Mouse (Mus musculus) olfactory bulb, adult 2 months (tissue): Measurements from ENCODE around the gene Chrnb2. TPM values are rescaled to one million over a fixed set of nuclear protein-coding genes. Genes with fewer than 3 reads are reported as not detected.
"Not testable (repeated sequence)": the region's sequence is repeated elsewhere in the genome, so short reads cannot be mapped to it uniquely, and the experiment has no call there.

ENCODE experiments used
- H3K27ac ChIP-seq: fragments of 200-500 bp; 2 replicates; pipeline ENCODE4 v1.5.1; 2012; ENCODE audit warnings: low read depth, low read length; ENCODE audit not compliant: insufficient read depth
- H3K4me1 ChIP-seq: fragments of 200-500 bp; 2 replicates; pipeline ENCODE4 v1.6.1; 2012; ENCODE audit warnings: low read length; ENCODE audit not compliant: control insufficient read depth, insufficient read depth
- H3K4me3 ChIP-seq: fragments of 200-500 bp; 2 replicates; pipeline ENCODE4 v1.5.1; 2012; ENCODE audit warnings: mild to moderate bottlenecking, low read depth, low read length, moderate library complexity; ENCODE audit not compliant: insufficient read depth
- CTCF ChIP-seq: fragments of 200-500 bp; IDR thresholded peaks from 2 replicates; pipeline ENCODE4 v1.5.1; 2012; ENCODE audit warnings: low read depth, mild to moderate bottlenecking, low read length, moderate library complexity; ENCODE audit not compliant: insufficient read depth
- POLR2A ChIP-seq: fragments of 200-500 bp; IDR thresholded peaks from 2 replicates; pipeline ENCODE4 v1.6.1; 2012; ENCODE audit warnings: mild to moderate bottlenecking, low read depth, low read length, moderate library complexity; ENCODE audit not compliant: insufficient read depth
- WGBS: fragments of 180-500 bp; shearing (Covaris S2); methylation state at CpG from one replicate; pipeline ENCODE4 v1.1.7; 2018; 5-methylcytosine and 5-hydroxymethylcytosine counted together
- polyA plus RNA-seq: library from polyadenylated mRNA; stranded (reverse); fragments of >200 nt; gene quantifications from 2 replicates; pipeline ENCODE4 v1.2.4, GENCODE M21; 2012; ENCODE audit warnings: low replicate concordance; ENCODE audit not compliant: missing spikeins, insufficient read depth, insufficient read length

Chrnb2 gene
- polyA plus RNA-seq, 1 experiment, result not detected

DNA sequence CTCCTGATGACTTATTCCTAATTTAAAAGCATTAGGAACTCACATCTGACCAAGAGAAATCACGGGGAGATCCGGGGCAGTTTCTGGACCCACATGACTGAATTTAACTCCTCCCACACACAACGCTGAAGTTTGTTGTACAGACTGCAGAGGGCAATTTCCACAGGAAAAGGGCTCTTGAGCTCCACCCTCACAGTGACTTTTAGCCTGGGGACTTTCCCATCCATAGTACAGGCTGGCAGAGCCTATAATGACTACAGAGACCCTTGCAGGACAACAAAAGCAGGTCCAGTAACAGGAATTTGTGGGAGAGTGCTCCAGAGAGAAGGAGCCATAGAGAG is 37.0 kb upstream of the Chrnb2 start:
- TF ChIP-seq POLR2A, result no peak
- TF ChIP-seq CTCF, result no peak
- H3K27ac ChIP-seq, result no peak overlapping the region
- 26% methylated on average over 3 of the region's 3 CpGs for WGBS
- no peak overlapping the region for H3K4me3 ChIP-seq
- H3K4me1 ChIP-seq, result no peaks in the 10 kb centered on the region

DNA sequence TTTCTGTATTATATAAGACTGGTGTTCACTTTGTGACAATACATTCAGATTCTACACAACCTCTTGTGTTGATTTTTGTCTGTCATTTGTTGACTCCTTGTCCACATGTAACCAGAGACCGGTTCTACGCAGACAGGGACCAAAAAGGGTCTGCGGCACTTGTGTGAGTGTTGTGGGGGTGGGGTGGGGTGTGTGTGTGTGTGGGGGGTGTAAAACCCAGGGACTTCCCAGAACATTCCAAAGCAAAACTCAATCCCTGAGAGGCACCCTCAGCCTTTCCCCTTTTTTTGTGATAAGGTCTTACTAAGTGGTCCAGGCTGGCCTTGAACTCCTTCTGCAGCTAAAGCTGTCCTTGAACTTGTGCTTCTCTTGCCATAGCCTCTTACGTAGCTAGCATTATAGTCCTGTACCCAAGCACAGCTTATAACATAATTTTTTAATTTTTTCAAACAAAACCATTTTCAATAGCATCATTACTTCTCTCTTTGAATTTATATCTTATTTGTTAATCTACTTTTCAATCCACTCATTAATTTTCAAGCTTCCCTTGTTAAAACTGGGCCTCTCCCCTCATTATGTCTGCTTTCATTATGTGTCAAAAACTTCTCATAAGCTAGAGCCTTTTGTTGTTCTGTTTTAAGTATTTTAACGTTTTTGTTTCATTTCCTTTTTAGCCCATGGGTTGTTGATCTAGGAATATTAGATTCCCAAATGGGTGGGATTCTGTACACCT is 36.5 kb upstream of the Chrnb2 start:
- TF ChIP-seq CTCF, result no peak
- no peak for TF ChIP-seq POLR2A
- Histone ChIP-seq H3K4me3 (no peak overlapping the region), H3K4me1 (no peaks in the 10 kb centered on the region), H3K27ac (no peak overlapping the region)
- WGBS, result 79% methylated on average over 5 of the region's 5 CpGs

DNA sequence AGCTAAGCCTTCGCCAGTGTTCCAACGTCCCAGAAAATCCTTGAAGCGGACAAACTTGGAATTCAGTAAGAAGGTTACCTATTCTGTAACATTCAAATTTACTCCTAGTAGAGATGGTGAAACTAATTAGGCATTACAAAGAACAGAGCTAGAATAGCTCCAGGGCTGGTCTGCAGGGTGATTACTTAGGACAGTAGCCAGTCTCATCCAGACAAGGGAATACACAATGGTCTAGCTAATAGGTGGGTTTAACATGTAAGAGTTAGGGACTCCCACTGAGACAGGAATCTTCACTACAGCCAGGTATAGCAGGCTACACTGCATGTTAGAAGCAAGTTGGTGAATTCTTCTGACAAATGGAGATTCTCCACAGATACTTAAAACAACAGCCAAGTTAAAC is 35.6 kb upstream of the Chrnb2 start:
- H3K4me1 ChIP-seq, H3K27ac ChIP-seq, H3K4me3 ChIP-seq: not testable (repeated sequence)
- WGBS, result 61% methylated on average over 3 of the region's 3 CpGs

DNA sequence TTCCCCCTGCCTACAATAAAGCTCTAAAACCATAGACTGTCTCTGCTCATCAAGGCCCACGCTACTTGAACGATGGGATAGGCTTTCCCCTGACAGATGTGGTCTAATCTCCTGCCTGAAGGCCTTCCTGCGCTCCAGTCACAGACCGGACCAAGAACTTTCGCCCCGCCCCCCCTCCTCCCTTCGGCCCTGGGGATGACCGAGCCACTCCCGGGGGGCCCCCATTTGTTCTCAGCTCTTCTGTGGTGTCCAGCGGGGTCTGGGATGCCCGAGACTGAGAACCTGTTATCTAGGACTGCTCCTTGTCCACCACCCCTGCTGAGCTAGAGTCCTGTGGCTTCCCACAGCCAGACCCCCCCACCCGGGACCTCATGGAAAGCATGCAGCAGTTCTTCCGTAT is 35.0 kb upstream of the Chrnb2 start:
- no peak overlapping the region for H3K27ac ChIP-seq
- H3K4me1 ChIP-seq, result no peaks in the 10 kb centered on the region
- TF ChIP-seq POLR2A (no peak), CTCF (no peak)
- WGBS, result 20% methylated on average over 13 of the region's 13 CpGs
- H3K4me3 ChIP-seq, result no peak overlapping the region

DNA sequence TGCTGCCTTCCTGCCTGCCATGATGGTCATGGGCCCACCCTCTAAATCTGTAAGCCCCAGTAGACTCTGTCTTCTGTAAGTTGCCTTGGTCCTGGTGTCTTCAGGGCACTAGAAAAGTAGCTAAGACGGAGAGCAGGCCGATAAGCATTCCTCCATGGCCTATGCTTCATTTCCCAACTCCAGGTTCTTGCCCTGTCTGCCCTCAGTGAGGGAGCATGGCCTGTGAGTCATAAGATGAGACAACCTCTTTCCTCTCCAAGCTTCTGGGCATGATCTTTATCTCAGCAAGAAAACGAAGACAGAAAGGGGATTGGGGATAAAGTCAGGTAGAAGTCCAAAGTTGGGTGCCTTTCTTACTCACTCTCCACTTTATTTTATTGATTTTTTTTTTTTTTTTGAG is 34.1 kb upstream of the Chrnb2 start:
- H3K27ac ChIP-seq, result no peak overlapping the region
- WGBS, result 91% methylated on average over 3 of the region's 3 CpGs
- no peak overlapping the region for H3K4me3 ChIP-seq
- TF ChIP-seq CTCF, result no peak
- no peak for TF ChIP-seq POLR2A
- H3K4me1 ChIP-seq, result no peaks in the 10 kb centered on the region

DNA sequence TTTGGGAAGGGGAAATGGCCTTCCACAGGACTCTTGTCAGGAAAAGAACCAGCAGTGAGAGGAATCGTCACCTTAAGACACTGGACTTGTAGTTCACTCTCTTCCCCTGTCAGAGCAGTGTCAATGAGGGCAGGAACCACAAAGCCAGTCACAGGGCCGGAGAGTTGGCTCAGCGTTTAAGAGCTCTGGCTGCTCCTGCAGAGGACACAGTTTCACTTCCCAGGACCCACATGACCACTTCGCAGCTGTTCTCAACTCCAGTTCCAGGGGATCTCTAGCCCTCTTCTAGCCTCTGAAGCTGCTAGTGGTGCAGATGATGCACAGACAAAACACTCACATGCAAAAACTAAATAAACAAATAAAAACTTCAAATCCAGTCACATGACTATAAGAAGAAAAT is 31.9 kb upstream of the Chrnb2 start:
- TF ChIP-seq POLR2A (no peak), CTCF (no peak)
- H3K4me3 ChIP-seq, result no peak overlapping the region
- no peaks in the 10 kb centered on the region for H3K4me1 ChIP-seq
- WGBS, result 46% methylated on average over 4 of the region's 4 CpGs
- H3K27ac ChIP-seq, result no peak overlapping the region

DNA sequence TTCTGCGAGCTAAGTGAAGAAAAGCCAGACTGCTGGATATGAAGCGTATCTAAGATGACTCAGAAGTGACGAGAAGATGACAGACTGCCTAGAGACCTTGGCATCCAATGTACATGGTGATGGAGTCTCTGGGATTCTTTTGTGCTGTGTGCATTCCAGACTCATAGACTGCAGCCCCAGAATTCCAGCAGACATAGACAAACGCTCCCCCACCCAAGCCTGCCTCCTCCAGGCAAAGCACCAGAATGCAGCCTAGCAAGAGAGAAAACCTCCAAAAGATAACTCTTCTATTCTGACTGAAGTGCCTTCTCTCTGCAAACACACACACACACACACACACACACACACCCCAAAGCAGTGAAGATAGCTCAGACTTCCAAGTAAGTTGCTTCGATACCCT is 31.3 kb upstream of the Chrnb2 start:
- TF ChIP-seq POLR2A, result no peak
- no peak for TF ChIP-seq CTCF
- H3K27ac ChIP-seq, result no peak overlapping the region
- H3K4me3 ChIP-seq, result no peak overlapping the region
- no peaks in the 10 kb centered on the region for H3K4me1 ChIP-seq
- WGBS, result 73% methylated on average over 5 of the region's 5 CpGs

DNA sequence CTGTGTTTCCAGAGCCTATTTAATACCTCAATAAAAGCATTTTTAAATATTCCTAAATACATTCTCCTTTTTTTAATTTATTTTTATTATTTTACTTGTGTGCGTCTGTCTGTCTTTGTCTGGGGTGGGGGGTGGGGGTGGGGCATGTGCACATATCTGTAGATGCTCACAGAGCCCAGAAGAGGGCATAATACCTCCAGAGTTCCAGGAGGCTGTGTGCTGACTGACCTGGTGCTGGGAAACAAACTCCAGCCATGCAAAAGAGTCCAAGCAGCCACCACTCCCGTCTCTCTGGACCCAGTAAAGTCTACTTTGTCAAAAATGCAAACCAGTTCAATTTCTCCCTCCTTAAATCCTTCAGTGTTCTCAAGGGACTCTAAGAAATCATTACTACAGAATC is 30.2 kb upstream of the Chrnb2 start:
- WGBS, result 73% methylated on average over 2 of the region's 2 CpGs
- H3K27ac ChIP-seq, result no peak overlapping the region
- no peak overlapping the region for H3K4me3 ChIP-seq
- no peaks in the 10 kb centered on the region for H3K4me1 ChIP-seq
- no peak for TF ChIP-seq CTCF
- no peak for TF ChIP-seq POLR2A

DNA sequence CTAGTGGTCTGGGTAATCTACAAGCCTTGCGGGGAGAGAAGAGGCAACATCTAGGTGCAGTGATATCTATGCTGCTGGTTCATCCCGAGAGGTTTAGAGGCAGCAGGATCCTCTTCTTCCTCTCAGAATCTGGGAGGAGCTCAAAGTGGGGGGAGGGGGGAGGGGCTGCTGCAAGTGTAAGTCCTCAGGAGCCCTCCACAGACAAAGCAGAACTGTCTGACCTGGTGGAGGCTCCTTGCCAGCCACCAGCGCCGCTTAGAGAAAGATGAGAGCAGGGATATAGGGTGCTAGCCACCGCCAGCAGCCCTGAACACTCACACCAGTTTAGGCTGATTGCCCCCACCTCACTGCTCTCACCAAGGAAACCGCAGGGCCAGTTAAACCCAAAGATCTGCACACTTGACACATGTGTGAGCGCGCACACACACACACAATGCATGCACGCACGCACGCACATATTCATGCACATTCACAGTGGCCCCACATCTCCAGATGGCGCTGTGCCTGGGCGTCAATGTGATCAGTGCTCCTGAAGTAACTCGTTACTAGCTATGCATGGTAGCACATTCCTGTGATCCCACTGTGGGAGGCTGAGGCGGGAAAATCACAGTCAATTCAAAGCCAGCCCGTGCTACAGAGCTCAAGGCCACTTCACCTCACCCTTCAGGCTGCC is 24.4 kb upstream of the Chrnb2 start:
- TF ChIP-seq CTCF, result no peak
- no peak for TF ChIP-seq POLR2A
- Histone ChIP-seq H3K27ac (no peak overlapping the region), H3K4me3 (no peak overlapping the region), H3K4me1 (peaks cover 8% of the 10 kb centered on the region)
- 73% methylated on average over 16 of the region's 16 CpGs for WGBS
